Mouse (Mus musculus): ENCODE measurements at regions not wholly inside any gene's neighbourhood (a gene's known extent, or its start where the extent isn't known, plus 50 kb on each side); places are given as distances from the start of the nearest gene placed in this dataset.

GRCm38 (mm10) chr17:9882639-9883226 lies 213.2 kb upstream of the Pabpc6 start:
- TF ChIP-seq CTCF (IDR thresholded peaks at IDR 0.05; ENCODE audit: borderline replicate concordance, insufficient read depth, low read length) (no peak), POLR2A (IDR thresholded peaks at IDR 0.05; ENCODE audit: low read depth, low read length) (no peak)

Measured in embryonic fibroblast, embryonic 13.5 days (primary cell).